Mouse (Mus musculus): ENCODE results near the gene Mab21l3. TPM values are rescaled to one million over a fixed set of nuclear protein-coding genes. Genes with fewer than 3 reads are reported as not detected.
"Not testable (repeated sequence)": the region's sequence is repeated elsewhere in the genome, so short reads cannot be mapped to it uniquely, and the experiment has no call there.

Mab21l3 gene
- total RNA-seq, 2 experiments from 2014 or later = 0.23 to 0.30 TPM

- no peak for DNase-seq (ENCODE audit: low spot score in 2 of 2)
These were observed 6.2 kb downstream of the Mab21l3 start for GRCm38 (mm10) chr3:101842372-101843094.

GRCm38 (mm10) chr3:101839327-101839726 lies 9.4 kb downstream of the Mab21l3 start:
- no peak for DNase-seq (ENCODE audit: low spot score in 2 of 2)

GRCm38 (mm10) chr3:101836971-101837370 lies 11.8 kb downstream of the Mab21l3 start:
- DNase-seq (ENCODE audit: low spot score in 2 of 2) = no peak

- DNase-seq (ENCODE audit: low spot score in 2 of 2) = no peak
These were observed 12.2 kb downstream of the Mab21l3 start for GRCm38 (mm10) chr3:101836532-101836931.

- DNase-seq (ENCODE audit: low spot score in 2 of 2) = peak; percentile 72 to 82
These were observed 12.7 kb downstream of the Mab21l3 start for GRCm38 (mm10) chr3:101836045-101836444.

- no peak for DNase-seq (ENCODE audit: low spot score in 2 of 2)
These were observed 17.4 kb downstream of the Mab21l3 start for GRCm38 (mm10) chr3:101831189-101831858.

GRCm38 (mm10) chr3:101829881-101830616 lies 18.7 kb downstream of the Mab21l3 start:
- DNase-seq (ENCODE audit: low spot score in 2 of 2) = no peak

GRCm38 (mm10) chr3:101828595-101828994 lies 20.2 kb downstream of the Mab21l3 start:
- no peak for DNase-seq (ENCODE audit: low spot score in 2 of 2)

GRCm38 (mm10) chr3:101827220-101827715 lies 21.5 kb downstream of the Mab21l3 start:
- DNase-seq (ENCODE audit: low spot score in 2 of 2) = no peak

GRCm38 (mm10) chr3:101824338-101824737 lies 24.4 kb downstream of the Mab21l3 start:
- no peak for DNase-seq (ENCODE audit: low spot score in 2 of 2)

- DNase-seq (ENCODE audit: low spot score in 2 of 2) = no peak
These were observed 26.7 kb downstream of the Mab21l3 start for GRCm38 (mm10) chr3:101822052-101822451.

- not testable (repeated sequence) for DNase-seq (ENCODE audit: low spot score in 2 of 2)
These were observed 28.1 kb downstream of the Mab21l3 start for GRCm38 (mm10) chr3:101820708-101821107.

GRCm38 (mm10) chr3:101816006-101816405 lies 32.8 kb downstream of the Mab21l3 start:
- DNase-seq (ENCODE audit: low spot score in 2 of 2) = no peak

- DNase-seq (ENCODE audit: low spot score in 2 of 2) = no peak
These were observed 34.0 kb downstream of the Mab21l3 start for GRCm38 (mm10) chr3:101814790-101815189.

- peak; percentile 73 to 84 for DNase-seq (ENCODE audit: low spot score in 2 of 2)
These were observed 36.3 kb downstream of the Mab21l3 start for GRCm38 (mm10) chr3:101812341-101812962.

GRCm38 (mm10) chr3:101811931-101812330 lies 36.8 kb downstream of the Mab21l3 start:
- no peak for DNase-seq (ENCODE audit: low spot score in 2 of 2)

- DNase-seq (ENCODE audit: low spot score in 2 of 2) = no peak
These were observed 41.1 kb downstream of the Mab21l3 start for GRCm38 (mm10) chr3:101807646-101808045.

GRCm38 (mm10) chr3:101806941-101807340 lies 41.8 kb downstream of the Mab21l3 start:
- DNase-seq (ENCODE audit: low spot score in 2 of 2) = no peak

- peak; percentile 94 to 96 for DNase-seq (ENCODE audit: low spot score in 2 of 2)
These were observed 42.6 kb downstream of the Mab21l3 start for GRCm38 (mm10) chr3:101806149-101806548.

GRCm38 (mm10) chr3:101805562-101806004 lies 43.2 kb downstream of the Mab21l3 start:
- DNase-seq (ENCODE audit: low spot score in 2 of 2) = no peak

GRCm38 (mm10) chr3:101804971-101805561 lies 43.7 kb downstream of the Mab21l3 start:
- DNase-seq (ENCODE audit: low spot score in 2 of 2) = no peak
